Mouse (Mus musculus) MEL (cell line): ENCODE results near the gene Zfp92. TPM values are rescaled to one million over a fixed set of nuclear protein-coding genes. Genes with fewer than 3 reads are reported as not detected.
"Not testable (repeated sequence)": the region's sequence is repeated elsewhere in the genome, so short reads cannot be mapped to it uniquely, and the experiment has no call there.

Experiments used
- DNase-seq: peaks from one replicate; pipeline ENCODE4 v3.0.0; 2011; ENCODE audit warnings: low read depth, low spot score
- H3K27ac ChIP-seq: 2 replicates; pipeline ENCODE4 v1.5.1; 2012; ENCODE audit warnings: low read depth, mild to moderate bottlenecking, control low read depth, low read length, moderate library complexity; ENCODE audit not compliant: control insufficient read depth
- H3K27me3 ChIP-seq, 2 experiments: fragments of 150-350 bp in 1 of 2; sonication (generic) in 1 of 2; 2 replicates each; pipeline ENCODE4 v1.6.1; 2012; ENCODE audit warnings: low read length in 2 of 2, mild to moderate bottlenecking in 2 of 2, improper control_type of control experiment in 1 of 2, moderate library complexity in 1 of 2; ENCODE audit not compliant: insufficient read depth in 2 of 2, control insufficient read depth in 1 of 2
- H3K36me3 ChIP-seq, 2 experiments: 2 replicates each; pipeline ENCODE4 v1.6.1; 2012 to 2014; ENCODE audit warnings: low read length in 2 of 2, improper control_type of control experiment in 1 of 2, inconsistent platforms in 1 of 2, mild to moderate bottlenecking in 1 of 2; ENCODE audit not compliant: insufficient read depth in 2 of 2, control insufficient read depth in 1 of 2
- H3K4me1 ChIP-seq, 2 experiments: fragments of 150-350 bp in 1 of 2; sonication (generic) in 1 of 2; 2 replicates each; pipeline ENCODE4 v1.6.1; 2012; ENCODE audit warnings: low read length in 2 of 2, improper control_type of control experiment in 1 of 2, mild to moderate bottlenecking in 1 of 2; ENCODE audit not compliant: insufficient read depth in 2 of 2, control insufficient read depth in 1 of 2
- H3K4me3 ChIP-seq, 2 experiments: fragments of 150-350 bp in 1 of 2; sonication (generic) in 1 of 2; 2 replicates each; pipeline ENCODE4 v1.5.1; 2012; ENCODE audit warnings: low read depth in 2 of 2, low read length in 2 of 2, mild to moderate bottlenecking in 2 of 2, moderate library complexity in 2 of 2, control low read depth in 1 of 2, improper control_type of control experiment in 1 of 2; ENCODE audit not compliant: control insufficient read depth in 1 of 2, insufficient read depth in 1 of 2
- H3K79me2 ChIP-seq: 2 replicates; pipeline ENCODE4 v1.6.1; 2012; ENCODE audit warnings: mild to moderate bottlenecking, low read length, moderate library complexity; ENCODE audit not compliant: control insufficient read depth, poor library complexity, insufficient read depth
- H3K9ac ChIP-seq: 2 replicates; pipeline ENCODE4 v1.6.1; 2012; ENCODE audit warnings: low read depth, mild to moderate bottlenecking, control low read depth, low read length, moderate library complexity; ENCODE audit not compliant: control insufficient read depth, poor library complexity, severe bottlenecking
- H3K9me3 ChIP-seq: fragments of 150-350 bp; sonication (generic); replicated peaks from 2 replicates; pipeline ENCODE4 v1.6.1; 2012; ENCODE audit warnings: mild to moderate bottlenecking, low read length, improper control_type of control experiment, moderate library complexity; ENCODE audit not compliant: insufficient read depth
- BHLHE40 ChIP-seq: IDR thresholded peaks from 2 replicates; pipeline ENCODE4 v1.6.1; 2012; ENCODE audit warnings: low read depth, mild to moderate bottlenecking, inconsistent platforms, low read length, improper control_type of control experiment, borderline replicate concordance
- CHD2 ChIP-seq: IDR thresholded peaks from 2 replicates; pipeline ENCODE4 v1.6.1; 2011; ENCODE audit warnings: low read length, improper control_type of control experiment
- E2F4 ChIP-seq: IDR thresholded peaks from 2 replicates; pipeline ENCODE4 v1.6.1; 2011; ENCODE audit warnings: low read depth, low read length, improper control_type of control experiment, borderline replicate concordance
- ELF1 ChIP-seq: IDR thresholded peaks from 2 replicates; pipeline ENCODE4 v1.6.1; 2014; ENCODE audit warnings: low read depth, mild to moderate bottlenecking, inconsistent platforms, low read length, improper control_type of control experiment, moderate library complexity
- HCFC1 ChIP-seq: IDR thresholded peaks from 2 replicates; pipeline ENCODE4 v1.6.1; 2012; ENCODE audit warnings: low read depth, mild to moderate bottlenecking, inconsistent platforms, low read length, improper control_type of control experiment, moderate library complexity
- KAT2A ChIP-seq: conservative IDR thresholded peaks from 2 replicates; pipeline ENCODE4 v1.6.1; 2012; ENCODE audit warnings: low read depth, low read length, improper control_type of control experiment, inconsistent platforms
- MAFK ChIP-seq: IDR thresholded peaks from 2 replicates; pipeline ENCODE4 v1.6.1; 2011; ENCODE audit warnings: low read depth, mild to moderate bottlenecking, low read length, improper control_type of control experiment, borderline replicate concordance
- MAX ChIP-seq: IDR thresholded peaks from 2 replicates; pipeline ENCODE4 v1.6.1; 2011; ENCODE audit warnings: low read length, improper control_type of control experiment
- MEF2A ChIP-seq: IDR thresholded peaks from 2 replicates; pipeline ENCODE4 v1.6.1; 2014; ENCODE audit warnings: low read depth, mild to moderate bottlenecking, inconsistent platforms, low read length, improper control_type of control experiment; ENCODE audit not compliant: poor library complexity, insufficient replicate concordance, severe bottlenecking; ENCODE audit errors: extremely low read depth
- MYB ChIP-seq: IDR thresholded peaks from 2 replicates; pipeline ENCODE4 v1.6.1; 2011; ENCODE audit warnings: mild to moderate bottlenecking, low read depth, low read length, improper control_type of control experiment
- MYC ChIP-seq: IDR thresholded peaks from 2 replicates; pipeline ENCODE4 v1.6.1; 2011; ENCODE audit warnings: low read depth, mild to moderate bottlenecking, low read length, improper control_type of control experiment, moderate library complexity
- NELFE ChIP-seq: IDR thresholded peaks from 2 replicates; pipeline ENCODE4 v1.6.1; 2011; ENCODE audit warnings: low read depth, low read length, improper control_type of control experiment
- NRF1 ChIP-seq: IDR thresholded peaks from 2 replicates; pipeline ENCODE4 v1.6.1; 2014; ENCODE audit warnings: low read depth, mild to moderate bottlenecking, inconsistent platforms, low read length, improper control_type of control experiment, moderate library complexity; ENCODE audit not compliant: poor library complexity, insufficient read depth, severe bottlenecking
- POLR2A ChIP-seq, 2 experiments: IDR thresholded peaks; 2 replicates each; pipeline ENCODE4 v1.6.1; 2011 to 2012; ENCODE audit warnings: low read length in 2 of 2, mild to moderate bottlenecking in 2 of 2, control low read depth in 1 of 2, improper control_type of control experiment in 1 of 2, low read depth in 1 of 2, moderate library complexity in 1 of 2; ENCODE audit not compliant: control insufficient read depth in 1 of 2, insufficient read depth in 1 of 2, poor library complexity in 1 of 2
- POLR2AphosphoS2 ChIP-seq: IDR thresholded peaks from 2 replicates; pipeline ENCODE4 v1.6.1; 2011; ENCODE audit warnings: low read length, improper control_type of control experiment
- POLR2AphosphoS5 ChIP-seq: IDR thresholded peaks from 2 replicates; pipeline ENCODE4 v1.6.1; 2012; ENCODE audit warnings: low read depth, borderline replicate concordance, mild to moderate bottlenecking, inconsistent platforms, low read length, moderate library complexity, mixed read lengths
- RAD21 ChIP-seq: IDR thresholded peaks from 2 replicates; pipeline ENCODE4 v1.6.1; 2011; ENCODE audit warnings: mild to moderate bottlenecking, low read depth, low read length, improper control_type of control experiment
- SIN3A ChIP-seq: IDR thresholded peaks from 2 replicates; pipeline ENCODE4 v1.6.1; 2012; ENCODE audit warnings: low read length, improper control_type of control experiment, inconsistent platforms
- SMC3 ChIP-seq: IDR thresholded peaks from 2 replicates; pipeline ENCODE4 v1.6.1; 2011; ENCODE audit warnings: low read depth, low read length, improper control_type of control experiment
- TAL1 ChIP-seq: IDR thresholded peaks from 2 replicates; pipeline ENCODE4 v1.6.1; 2012; ENCODE audit warnings: mild to moderate bottlenecking, inconsistent platforms, low read length, moderate library complexity, mixed read lengths
- UBTF ChIP-seq: IDR thresholded peaks from 2 replicates; pipeline ENCODE4 v1.6.1; 2012; ENCODE audit warnings: low read depth, mild to moderate bottlenecking, inconsistent platforms, low read length, improper control_type of control experiment, moderate library complexity, borderline replicate concordance; ENCODE audit not compliant: insufficient read depth
- USF2 ChIP-seq, 2 experiments: IDR thresholded peaks; 2 replicates each; pipeline ENCODE4 v1.6.1; 2011 to 2012; ENCODE audit warnings: improper control_type of control experiment in 2 of 2, low read length in 2 of 2, borderline replicate concordance in 1 of 2, inconsistent platforms in 1 of 2, low read depth in 1 of 2, mild to moderate bottlenecking in 1 of 2; ENCODE audit not compliant: insufficient read depth in 1 of 2
- ZNF384 ChIP-seq: IDR thresholded peaks from 2 replicates; pipeline ENCODE4 v1.6.1; 2012; ENCODE audit warnings: low read depth, mild to moderate bottlenecking, inconsistent platforms, low read length, improper control_type of control experiment
- polyA plus RNA-seq, 2 experiments: library from polyadenylated mRNA; stranded (reverse) in 1 of 2; unstranded in 1 of 2; fragments of >175 nt in 1 of 2; fragments of >200 nt in 1 of 2; gene quantifications; 2 replicates each; pipeline versions ENCODE4 v1.2.1 to v1.2.4; 2012; ENCODE audit warnings: low replicate concordance in 2 of 2, low read depth in 1 of 2; ENCODE audit not compliant: insufficient read length in 2 of 2, insufficient read depth in 1 of 2, missing spikeins in 1 of 2
- total RNA-seq: library from RNA; depleted of rRNA; stranded (reverse); fragments of 300-350 nt; gene quantifications from 2 replicates; pipeline ENCODE4 v1.2.3, GENCODE M21; 2012

Gene Zfp92
- total and polyA plus RNA-seq, 3 experiments = not detected

- Histone ChIP-seq H3K27me3 (no peaks in the 10 kb centered on the region), H3K27ac (no peak overlapping the region), H3K36me3 (no peaks in the 10 kb centered on the region), H3K79me2 (no peaks in the 10 kb centered on the region), H3K4me3 (no peak overlapping the region), H3K4me1 (no peaks in the 10 kb centered on the region)
- TF ChIP-seq BHLHE40 (no peak), ZNF384 (no peak), MAX (no peak), CHD2 (no peak), ELF1 (no peak), MAFK (no peak), POLR2A (IDR thresholded peaks at IDR 0.05; ENCODE audit: control insufficient read depth in 1 of 2, insufficient read depth in 1 of 2, low read depth in 1 of 2, low read length in 2 of 2, poor library complexity in 1 of 2) (no peak), KAT2A (no peak), USF2 (IDR thresholded peaks at IDR 0.05; ENCODE audit: borderline replicate concordance in 1 of 2, insufficient read depth in 1 of 2, low read depth in 1 of 2, low read length in 2 of 2) (no peak), TAL1 (no peak)
- TF ChIP-seq, all 39 proteins: peak for 0
- Histone ChIP-seq H3K9ac (no peak overlapping the region), H3K9me3 (no peaks in the 10 kb centered on the region)
- no peak for DNase-seq
Observed at GRCm38 (mm10) chrX:73396446-73396845, 14.4 kb upstream of the Zfp92 start.

- not testable (repeated sequence) for DNase-seq, H3K4me3 ChIP-seq, H3K9ac ChIP-seq, H3K79me2 ChIP-seq, H3K9me3 ChIP-seq, H3K4me1 ChIP-seq, H3K36me3 ChIP-seq, H3K27me3 ChIP-seq, H3K27ac ChIP-seq
Observed at GRCm38 (mm10) chrX:73398636-73399035, 12.3 kb upstream of the Zfp92 start, which contains the start of gene Gm18336. Gm18336 (minus strand) TSS chrX:73398736.

- H3K36me3 ChIP-seq = no peaks in the 10 kb centered on the region
- no peaks in the 10 kb centered on the region; a peak in 2 of 4 replicates for H3K27me3 ChIP-seq
- no peak for TF ChIP-seq UBTF
- TF ChIP-seq MYC = no peak
- TF ChIP-seq POLR2AphosphoS5 = no peak
- no peak for TF ChIP-seq SIN3A
- TF ChIP-seq KAT2A = no peak
- TF ChIP-seq POLR2AphosphoS2 = no peak
- TF ChIP-seq RAD21 = no peak
- TF ChIP-seq MEF2A = no peak
- TF ChIP-seq E2F4 = no peak
- no peak for TF ChIP-seq MAX
- no peak for TF ChIP-seq NELFE
- TF ChIP-seq SMC3 = no peak
- no peak for TF ChIP-seq USF2 (IDR thresholded peaks at IDR 0.05; ENCODE audit: borderline replicate concordance in 1 of 2, insufficient read depth in 1 of 2, low read depth in 1 of 2, low read length in 2 of 2)
- TF ChIP-seq NRF1 = no peak
- no peak for TF ChIP-seq CHD2
- TF ChIP-seq MYB = no peak
- TF ChIP-seq HCFC1 = no peak
- no peak for TF ChIP-seq TAL1
- no peak for TF ChIP-seq POLR2A (IDR thresholded peaks at IDR 0.05; ENCODE audit: control insufficient read depth in 1 of 2, insufficient read depth in 1 of 2, low read depth in 1 of 2, low read length in 2 of 2, poor library complexity in 1 of 2)
- no peaks in the 10 kb centered on the region for H3K79me2 ChIP-seq
- no peaks in the 10 kb centered on the region for H3K4me1 ChIP-seq
- no peak overlapping the region for H3K27ac ChIP-seq
- no peak for DNase-seq
- H3K9me3 ChIP-seq = no peaks in the 10 kb centered on the region
- H3K9ac ChIP-seq = no peak overlapping the region
- H3K4me3 ChIP-seq = no peak overlapping the region
Observed at GRCm38 (mm10) chrX:73400951-73401350, 9.9 kb upstream of the Zfp92 start.
